Mouse (Mus musculus) limb, embryonic 10.5 days (tissue): ENCODE measurements around the gene Adgrl1. TPM values are rescaled to one million over a fixed set of nuclear protein-coding genes. Genes with fewer than 3 reads are reported as not detected.
A peak's percentile ranks its signal among the peaks of the same experiment; 100 is the strongest.
"Not testable (repeated sequence)": the region's sequence is repeated elsewhere in the genome, so short reads cannot be mapped to it uniquely, and the experiment has no call there.

Source experiments
- DNase-seq: peaks from one replicate; pipeline ENCODE4 v3.0.0-alpha.2; 2017; ENCODE audit warnings: low spot score
- H3K27ac ChIP-seq: fragments of 300-500 bp; sonication (generic); 2 replicates; pipeline ENCODE4 v1.5.1; 2016; ENCODE audit warnings: mild to moderate bottlenecking
- H3K27me3 ChIP-seq: fragments of 300-500 bp; sonication (generic); 2 replicates; pipeline ENCODE4 v1.6.1; 2016; ENCODE audit warnings: low read depth, mild to moderate bottlenecking; ENCODE audit not compliant: poor library complexity, severe bottlenecking
- H3K36me3 ChIP-seq: fragments of 300-500 bp; sonication (generic); 2 replicates; pipeline ENCODE4 v1.6.1; 2016; ENCODE audit warnings: mild to moderate bottlenecking, moderate library complexity
- H3K4me1 ChIP-seq: fragments of 300-500 bp; sonication (generic); 2 replicates; pipeline ENCODE4 v1.6.1; 2016
- H3K4me3 ChIP-seq: fragments of 300-500 bp; sonication (generic); 2 replicates; pipeline ENCODE4 v1.5.1; 2016; ENCODE audit warnings: mild to moderate bottlenecking, moderate library complexity
- H3K9me3 ChIP-seq: fragments of 300-500 bp; sonication (generic); replicated peaks from 2 replicates; pipeline ENCODE4 v1.6.1; 2016; ENCODE audit warnings: mild to moderate bottlenecking
- WGBS: fragments of 180-500 bp; shearing (Covaris S2); methylation state at CpG from one replicate; pipeline ENCODE4 v1.1.7; 2016; 5-methylcytosine and 5-hydroxymethylcytosine counted together
- polyA plus RNA-seq: library from polyadenylated mRNA; unstranded; fragments of >200 nt; fragmentation: Nextera tagmentation; extraction: Ambion mirVana; gene quantifications from 2 replicates; pipeline ENCODE4 v1.2.1, GENCODE M21; 2016

The Adgrl1 gene
- polyA plus RNA-seq, 1 experiment from 2014 or later = 16.2 TPM

DNA sequence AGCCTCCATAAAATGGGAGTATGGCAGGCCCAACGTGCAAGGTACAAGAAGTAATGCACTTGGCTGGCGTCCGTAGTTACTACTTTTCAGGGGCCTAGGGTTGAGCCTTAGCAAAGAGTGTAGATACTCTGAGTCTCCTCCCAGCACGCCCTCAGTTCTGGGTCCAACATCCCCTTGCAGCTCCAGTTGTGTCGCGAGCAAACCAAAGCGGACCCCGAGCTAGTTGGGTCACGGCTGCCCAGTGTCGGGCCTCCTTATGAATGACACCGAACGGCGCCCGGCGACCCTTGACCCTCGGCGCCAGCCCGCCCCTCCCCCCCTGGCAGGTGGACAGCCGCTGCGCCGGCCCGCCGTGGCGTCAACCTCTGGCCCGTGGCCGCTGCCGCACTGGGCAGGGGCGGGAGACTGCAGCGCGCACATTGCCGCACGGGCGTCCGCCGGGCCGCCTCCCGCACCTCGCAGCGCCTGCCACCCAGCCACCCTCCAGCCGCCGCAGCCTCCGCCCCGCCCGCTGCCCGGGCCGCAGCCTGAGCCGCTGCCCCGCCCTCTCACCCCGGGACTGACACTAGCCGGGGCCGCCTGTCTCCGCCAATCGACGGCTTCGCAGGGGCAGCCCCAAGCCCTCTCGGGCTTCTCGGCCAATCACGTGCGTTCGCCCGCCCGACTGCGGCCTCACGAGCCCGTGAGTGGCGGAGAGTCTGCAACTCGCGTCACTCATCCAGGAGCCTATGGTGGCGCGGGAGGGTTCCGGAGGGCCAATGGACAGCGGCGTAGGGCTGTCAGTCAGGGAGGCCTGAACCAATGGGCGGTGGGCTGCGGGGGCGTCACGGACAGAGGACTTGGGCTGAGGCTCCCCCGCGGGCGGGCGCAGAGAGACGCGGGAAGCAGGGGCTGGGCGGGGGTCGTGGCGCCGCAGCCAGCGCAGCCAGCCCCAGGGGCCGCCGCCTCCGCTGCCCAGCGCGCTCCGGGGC, 72.5 kb downstream of the Adgrl1 start, which contains the start of gene Prkaca:
Gene Prkaca (plus strand): TSS at position 844 of the 971 bp plus-strand sequence.
- peaks cover 42% of the 10 kb centered on the region for H3K4me1 ChIP-seq
- under 1% methylated on average over 89 of the region's 94 CpGs for WGBS
- H3K27me3 ChIP-seq = no peaks in the 10 kb centered on the region
- H3K27ac ChIP-seq = peak within 1 kb of the TSS; percentile 89
- H3K9me3 ChIP-seq = no peaks in the 10 kb centered on the region
- peak; percentile 96 for DNase-seq
- peak within 1 kb of the TSS; percentile 89 for H3K4me3 ChIP-seq
- H3K36me3 ChIP-seq = peaks cover 38% of the 10 kb centered on the region

DNA sequence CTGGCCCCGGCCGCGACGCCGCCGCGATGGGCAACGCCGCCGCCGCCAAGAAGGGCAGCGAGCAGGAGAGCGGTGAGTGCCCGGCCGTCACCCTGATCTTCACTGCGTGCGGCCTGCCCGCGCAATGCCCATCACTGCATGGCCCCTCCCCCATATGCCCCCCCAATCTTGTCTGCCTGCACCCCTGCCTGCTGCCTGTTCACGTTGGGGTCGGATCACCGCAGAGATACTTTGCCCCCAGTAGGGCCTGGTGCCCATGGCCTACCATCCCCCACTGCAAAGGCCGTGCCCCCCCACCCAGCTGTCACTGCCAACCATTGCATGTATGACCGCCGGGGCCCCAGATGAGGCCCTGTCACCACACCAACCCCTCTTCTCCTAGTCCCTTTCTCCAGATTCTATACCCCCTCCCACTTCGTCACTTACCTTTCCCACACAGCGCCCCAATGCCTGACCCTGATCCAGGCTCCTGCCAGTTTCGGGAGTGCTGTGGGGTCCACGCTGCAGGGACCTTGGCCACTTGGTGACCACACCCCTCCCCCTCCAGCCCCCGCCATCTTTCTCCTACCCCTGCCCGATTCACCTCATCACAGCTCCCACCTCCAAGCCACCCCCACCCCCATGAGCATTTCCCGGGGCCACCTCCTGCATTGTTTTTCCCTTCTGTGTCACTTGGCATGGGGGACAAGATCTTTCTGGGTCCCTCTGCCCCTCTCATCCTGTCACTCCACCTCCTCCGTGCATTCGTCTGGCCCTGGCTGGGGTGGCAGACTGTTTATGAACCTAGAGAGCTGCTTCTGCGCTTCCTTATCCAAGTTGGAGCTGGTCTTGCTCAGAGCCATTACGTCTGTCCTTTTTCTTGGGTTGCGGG, 73.5 kb downstream of the Adgrl1 start:
- WGBS = 4% methylated on average over 37 of the region's 37 CpGs
- H3K27ac ChIP-seq = peak overlapping the region; percentile 89

DNA sequence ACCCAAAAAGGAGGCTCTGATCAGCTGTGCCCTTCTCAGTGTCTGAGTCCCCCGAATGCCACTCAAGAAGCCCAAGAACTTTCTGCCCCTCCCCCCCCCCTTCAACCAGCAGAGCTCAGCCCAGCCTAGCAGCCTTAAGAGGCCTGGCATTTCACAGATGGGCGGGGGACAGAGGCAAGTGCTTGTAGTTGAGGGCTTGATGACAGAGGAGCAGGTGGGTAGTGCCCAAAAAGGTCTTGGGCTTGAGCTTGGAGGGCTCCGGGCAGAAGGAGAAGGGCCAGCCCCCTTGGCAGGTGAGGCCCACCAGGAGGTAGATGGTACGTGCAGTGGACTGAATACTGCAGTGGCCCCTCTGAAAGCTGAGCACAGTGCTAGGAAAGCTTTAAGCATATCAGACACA, 74.6 kb downstream of the Adgrl1 start:
- peaks cover 53% of the 10 kb centered on the region for H3K4me1 ChIP-seq
- H3K27me3 ChIP-seq = no peaks in the 10 kb centered on the region
- no peak for DNase-seq
- WGBS = 83% methylated on average over 4 of the region's 4 CpGs
- H3K27ac ChIP-seq = no peak overlapping the region
- peak overlapping the region; percentile 89 for H3K4me3 ChIP-seq
- H3K36me3 ChIP-seq = peaks cover 34% of the 10 kb centered on the region
- no peaks in the 10 kb centered on the region for H3K9me3 ChIP-seq

More for the DNA sequence above, 73.5 kb downstream of the Adgrl1 start:
- H3K4me1 ChIP-seq = peaks cover 51% of the 10 kb centered on the region
- DNase-seq = peak; percentile 38
- H3K36me3 ChIP-seq = peaks cover 38% of the 10 kb centered on the region
- H3K27me3 ChIP-seq = no peaks in the 10 kb centered on the region
- no peaks in the 10 kb centered on the region for H3K9me3 ChIP-seq
- peak overlapping the region; percentile 89 for H3K4me3 ChIP-seq

DNA sequence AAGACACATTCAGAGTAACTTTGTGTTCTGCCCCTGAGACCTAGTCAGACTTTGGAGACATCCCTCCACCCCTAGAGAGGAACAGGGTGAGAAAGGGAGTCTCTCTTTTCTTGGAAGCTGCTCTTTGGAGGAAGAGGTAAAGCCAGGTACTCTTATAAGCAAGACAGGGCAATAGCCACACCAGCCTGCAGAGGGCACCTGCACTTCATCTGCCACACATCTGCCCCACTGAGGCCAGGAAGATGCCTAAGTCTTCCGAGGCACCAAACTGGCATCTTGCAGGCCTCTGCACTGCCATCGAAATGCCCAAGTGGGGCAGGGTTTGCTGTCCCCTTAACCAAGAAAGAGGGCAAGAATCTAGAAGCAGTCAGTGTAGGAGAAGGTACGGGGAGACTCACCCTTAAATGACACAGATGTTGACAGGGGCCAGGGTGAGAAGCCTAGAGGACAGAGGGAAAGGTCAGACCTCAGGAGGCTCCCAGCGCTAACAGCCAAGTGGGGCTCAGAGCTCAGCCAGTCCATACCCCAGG, 76.3 kb downstream of the Adgrl1 start:
- H3K9me3 ChIP-seq = no peaks in the 10 kb centered on the region
- 85% methylated on average over 4 of the region's 4 CpGs for WGBS
- no peak for DNase-seq
- peaks cover 53% of the 10 kb centered on the region for H3K4me1 ChIP-seq
- H3K27ac ChIP-seq = no peak overlapping the region
- no peak overlapping the region for H3K4me3 ChIP-seq
- H3K27me3 ChIP-seq = no peaks in the 10 kb centered on the region
- H3K36me3 ChIP-seq = peaks cover 41% of the 10 kb centered on the region

DNA sequence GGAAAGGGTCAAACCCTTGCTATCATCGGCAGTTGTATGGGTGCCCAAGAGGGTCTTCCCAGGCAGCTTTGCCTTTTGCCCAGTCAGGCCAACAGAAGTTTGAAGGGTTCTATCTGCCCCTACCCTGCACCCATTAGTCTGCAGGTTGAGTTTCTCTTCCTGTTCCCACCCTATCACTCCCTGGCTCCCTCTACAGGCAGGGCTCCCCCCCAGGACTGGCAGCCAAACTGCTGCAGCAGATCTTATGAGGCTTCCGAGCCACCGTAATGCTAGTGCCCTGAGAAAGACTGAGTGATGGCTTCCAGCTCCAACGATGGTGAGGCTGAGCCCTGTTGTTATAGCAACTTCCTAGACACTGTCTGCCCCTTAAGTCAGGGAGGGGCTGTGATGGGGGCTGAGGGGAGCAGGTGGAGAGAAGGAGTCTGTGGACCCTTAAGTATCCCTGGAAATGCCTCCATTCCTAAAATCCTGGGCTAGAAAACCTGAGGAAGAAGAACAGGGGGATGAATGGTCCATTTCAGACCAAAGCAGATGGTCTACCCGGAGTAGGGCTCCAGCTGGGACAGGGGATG, 77.0 kb downstream of the Adgrl1 start:
- 0 out of 2 replicates have a peak overlapping the region, but pooled peaks have one; percentile 2 for H3K4me3 ChIP-seq

DNA sequence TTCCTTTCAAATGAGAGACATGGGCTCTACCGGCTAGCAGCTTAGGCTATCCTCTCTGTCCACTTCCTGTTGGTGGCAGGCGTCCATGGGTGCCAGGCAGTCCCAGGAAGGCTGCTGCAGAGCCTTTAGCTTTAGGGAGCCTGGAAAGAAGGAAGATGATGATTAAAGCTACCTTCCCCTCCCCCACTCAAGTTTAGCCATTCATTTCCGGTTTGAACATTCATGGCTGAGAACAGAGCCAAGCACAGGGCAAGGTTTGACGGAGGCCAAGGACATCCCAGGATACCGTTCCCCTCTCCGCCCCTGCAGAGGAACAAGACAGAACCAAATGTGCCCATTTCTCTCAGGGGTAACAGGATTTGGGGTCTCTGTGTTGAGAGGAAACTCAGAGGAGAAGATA, 77.7 kb downstream of the Adgrl1 start:
- H3K27me3 ChIP-seq = no peaks in the 10 kb centered on the region
- DNase-seq = no peak
- peak overlapping the region; percentile 25; the same call in 1 of the 2 replicates for H3K4me3 ChIP-seq
- peaks cover 40% of the 10 kb centered on the region for H3K4me1 ChIP-seq
- H3K27ac ChIP-seq = peak overlapping the region; percentile 70
- peaks cover 56% of the 10 kb centered on the region for H3K36me3 ChIP-seq
- no peaks in the 10 kb centered on the region for H3K9me3 ChIP-seq
- 60% methylated on average over 6 of the region's 6 CpGs for whole genome bisulfite sequencing

More for the DNA sequence above, 77.0 kb downstream of the Adgrl1 start:
- WGBS = 90% methylated on average over 5 of the region's 5 CpGs
- DNase-seq = no peak
- Histone ChIP-seq H3K9me3 (no peaks in the 10 kb centered on the region), H3K4me1 (peaks cover 48% of the 10 kb centered on the region), H3K27me3 (no peaks in the 10 kb centered on the region), H3K36me3 (peaks cover 48% of the 10 kb centered on the region), H3K27ac (peak overlapping the region; percentile 70)

DNA sequence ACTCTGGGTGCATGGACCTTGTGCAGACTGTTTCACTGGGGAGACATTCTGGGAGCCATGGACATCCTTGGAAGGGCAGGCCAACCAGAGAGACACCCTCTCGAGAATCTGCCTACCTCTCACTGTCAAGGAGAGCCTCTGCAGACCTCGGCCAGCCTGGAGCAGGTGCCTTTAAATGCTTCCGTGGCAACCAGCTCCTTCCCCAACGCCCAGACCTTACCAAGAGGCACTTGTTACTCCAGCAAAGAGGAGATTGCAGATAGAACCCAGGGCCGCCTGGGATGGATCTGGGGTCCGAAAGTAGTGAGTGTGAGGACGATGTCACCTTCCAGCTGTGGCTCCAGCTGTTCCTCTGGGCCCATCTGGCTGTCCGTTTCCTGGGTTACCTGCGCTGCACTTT, 78.3 kb downstream of the Adgrl1 start:
- H3K36me3 ChIP-seq = peaks cover 61% of the 10 kb centered on the region
- peak overlapping the region; percentile 70 for H3K27ac ChIP-seq

DNA sequence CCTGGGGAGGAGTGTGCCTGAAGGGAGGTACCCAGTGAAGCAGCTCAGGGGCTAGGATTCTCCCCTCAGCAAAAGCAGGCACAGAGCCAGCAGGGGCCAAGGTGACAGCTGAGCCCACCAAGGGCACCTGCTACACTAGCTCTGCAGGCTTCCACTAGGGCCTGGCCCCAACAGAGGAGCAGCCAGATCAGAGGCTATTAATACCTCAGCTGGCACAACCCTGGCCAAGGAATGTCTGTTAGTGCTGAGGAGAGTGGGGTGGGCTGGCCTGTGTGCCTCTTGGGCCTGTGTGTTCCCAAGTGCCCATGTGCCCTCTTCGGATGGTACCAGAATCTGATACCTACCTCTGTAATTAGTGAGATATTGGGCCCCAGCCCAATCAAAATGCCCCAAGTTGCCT, 80.3 kb downstream of the Adgrl1 start:
- Histone ChIP-seq H3K27ac (0 out of 2 replicates have a peak overlapping the region, but pooled peaks have one; percentile 30), H3K36me3 (peaks cover 75% of the 10 kb centered on the region), H3K4me1 (peaks cover 20% of the 10 kb centered on the region), H3K9me3 (no peaks in the 10 kb centered on the region), H3K4me3 (no peak overlapping the region), H3K27me3 (no peaks in the 10 kb centered on the region)
- no peak for DNase-seq
- 89% methylated on average over 1 of the region's 1 CpGs for whole genome bisulfite sequencing

More for the DNA sequence above, 78.3 kb downstream of the Adgrl1 start:
- DNase-seq = no peak
- Histone ChIP-seq H3K4me3 (0 out of 2 replicates have a peak overlapping the region, but pooled peaks have one; percentile 25), H3K4me1 (peaks cover 35% of the 10 kb centered on the region), H3K27me3 (no peaks in the 10 kb centered on the region), H3K9me3 (no peaks in the 10 kb centered on the region)
- 74% methylated on average over 9 of the region's 9 CpGs for WGBS

DNA sequence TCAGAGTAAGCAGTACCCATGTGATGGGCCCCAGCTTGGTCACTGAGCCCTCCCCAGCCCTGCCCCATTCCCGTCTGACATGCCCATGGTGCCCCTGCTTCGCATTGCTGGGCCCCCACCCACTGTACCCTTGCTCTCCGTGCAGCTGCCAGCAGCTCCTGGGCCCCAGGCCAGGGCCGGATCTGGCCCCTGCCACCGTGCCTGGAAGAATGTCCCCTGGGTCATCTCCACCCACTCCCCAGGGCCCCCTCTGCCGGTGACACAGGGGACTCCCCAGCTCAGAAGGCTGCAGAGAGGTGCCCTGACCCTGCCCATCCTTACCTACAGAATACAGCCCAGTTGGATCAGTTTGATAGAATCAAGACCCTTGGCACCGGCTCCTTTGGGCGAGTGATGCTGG, 80.9 kb downstream of the Adgrl1 start:
- H3K4me3 ChIP-seq = no peak overlapping the region
- H3K27me3 ChIP-seq = no peaks in the 10 kb centered on the region
- DNase-seq = no peak
- H3K4me1 ChIP-seq = peaks cover 20% of the 10 kb centered on the region
- H3K36me3 ChIP-seq = peaks cover 80% of the 10 kb centered on the region
- no peak overlapping the region for H3K27ac ChIP-seq
- H3K9me3 ChIP-seq = no peaks in the 10 kb centered on the region
- 83% methylated on average over 8 of the region's 8 CpGs for WGBS

DNA sequence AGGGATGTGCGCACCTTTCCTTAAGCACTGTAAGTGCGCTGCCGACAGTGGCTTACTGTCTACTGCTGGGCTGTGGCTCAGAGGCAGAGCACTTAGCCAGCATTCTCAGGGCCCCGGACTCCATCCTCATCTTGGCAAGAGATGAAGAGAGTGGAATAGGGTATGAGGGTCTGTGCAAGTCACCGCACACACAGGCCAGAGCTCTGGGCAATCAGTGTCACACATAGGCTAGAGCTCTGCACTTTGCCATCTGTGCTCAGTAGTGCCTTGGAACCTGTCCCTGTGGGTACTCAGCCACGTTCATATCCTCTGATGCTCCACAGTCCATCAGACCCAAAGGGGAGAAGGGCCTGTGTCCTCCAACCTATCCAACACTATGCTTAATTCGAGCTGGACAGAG, 81.6 kb downstream of the Adgrl1 start:
- no peak for DNase-seq
- peaks cover 83% of the 10 kb centered on the region for H3K36me3 ChIP-seq
- H3K27ac ChIP-seq = no peak overlapping the region
- no peaks in the 10 kb centered on the region for H3K27me3 ChIP-seq
- H3K4me1 ChIP-seq = peaks cover 20% of the 10 kb centered on the region
- no peak overlapping the region for H3K4me3 ChIP-seq
- 94% methylated on average over 7 of the region's 7 CpGs for WGBS
- no peaks in the 10 kb centered on the region for H3K9me3 ChIP-seq

DNA sequence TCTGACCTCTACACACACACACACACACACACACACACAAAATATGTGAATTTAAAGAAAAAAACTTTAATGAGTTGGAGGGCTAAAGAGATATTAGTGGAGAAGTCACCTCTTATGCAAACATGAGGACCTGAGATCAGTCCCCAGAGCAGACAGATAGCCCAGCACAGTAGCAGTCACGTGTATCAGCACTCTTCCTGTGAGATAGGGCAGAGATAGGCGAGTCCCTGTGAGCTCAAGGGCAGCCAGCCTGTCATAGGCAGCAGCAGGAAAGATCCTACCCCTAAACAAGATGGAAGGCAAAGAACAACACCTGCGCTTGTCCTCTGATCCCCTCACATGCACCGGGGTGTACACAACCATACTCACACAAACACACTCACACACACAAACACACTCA, 82.5 kb downstream of the Adgrl1 start:
- peaks cover 11% of the 10 kb centered on the region for H3K4me1 ChIP-seq
- WGBS = 90% methylated on average over 4 of the region's 4 CpGs
- H3K36me3 ChIP-seq = peaks cover 92% of the 10 kb centered on the region
- no peak for DNase-seq
- no peak overlapping the region for H3K27ac ChIP-seq
- H3K9me3 ChIP-seq = no peaks in the 10 kb centered on the region
- no peak overlapping the region for H3K4me3 ChIP-seq
- no peaks in the 10 kb centered on the region for H3K27me3 ChIP-seq

DNA sequence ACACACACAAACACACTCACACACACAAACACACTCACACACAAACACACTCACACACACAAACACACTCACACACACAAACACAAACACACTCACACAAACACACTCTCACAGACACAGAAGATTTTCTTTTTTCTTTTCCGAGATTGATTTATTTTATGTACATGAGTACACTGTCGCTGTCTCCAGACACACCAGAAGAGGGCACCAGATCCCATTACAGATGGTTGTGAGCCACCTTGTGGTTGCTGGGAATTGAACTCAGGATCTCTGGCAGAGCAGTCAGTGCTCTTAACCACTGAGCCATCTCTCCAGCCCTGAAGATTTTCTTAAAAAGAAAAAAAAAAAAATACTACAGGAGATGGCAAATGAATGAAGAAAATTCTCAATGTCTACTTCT, 83.3 kb downstream of the Adgrl1 start:
- not testable (repeated sequence) for H3K27ac ChIP-seq, H3K4me3 ChIP-seq, H3K4me1 ChIP-seq, H3K9me3 ChIP-seq, H3K27me3 ChIP-seq, DNase-seq
- 97% methylated on average over 2 of the region's 2 CpGs for WGBS
- H3K36me3 ChIP-seq = peaks cover 93% of the 10 kb centered on the region
